Mouse (Mus musculus) liver, adult 2 months (tissue): Measurements from ENCODE around the gene Serpina3m. TPM values are rescaled to one million over a fixed set of nuclear protein-coding genes. Genes with fewer than 3 reads are reported as not detected.
A peak's percentile ranks its signal among the peaks of the same experiment; 100 is the strongest.

Source experiments
- DNase-seq: peaks from one replicate; pipeline ENCODE4 v3.0.0-alpha.2; 2011; ENCODE audit warnings: low read depth, low spot score; ENCODE audit errors: extremely low read depth
- H3K27ac ChIP-seq: fragments of 200-500 bp; replicated peaks from 2 replicates; pipeline ENCODE4 v1.5.1; 2012; ENCODE audit warnings: low read depth, mild to moderate bottlenecking, control low read depth, inconsistent platforms, low read length; ENCODE audit not compliant: insufficient read depth
- H3K27me3 ChIP-seq: fragments of 200-500 bp; 2 replicates; pipeline ENCODE4 v1.6.1; 2012; ENCODE audit warnings: mild to moderate bottlenecking, moderate library complexity, low read length, inconsistent platforms; ENCODE audit not compliant: control insufficient read depth, insufficient read depth
- H3K36me3 ChIP-seq: fragments of 200-500 bp; 2 replicates; pipeline ENCODE4 v1.6.1; 2012; ENCODE audit warnings: low read length, inconsistent platforms; ENCODE audit not compliant: control insufficient read depth, insufficient read depth
- H3K4me1 ChIP-seq: fragments of 200-500 bp; 2 replicates; pipeline ENCODE4 v1.6.1; 2011; ENCODE audit warnings: low read length; ENCODE audit not compliant: control insufficient read depth, insufficient read depth
- H3K4me3 ChIP-seq: fragments of 200-500 bp; 2 replicates; pipeline ENCODE4 v1.5.1; 2011; ENCODE audit warnings: low read depth, mild to moderate bottlenecking, control low read depth, low read length, moderate library complexity; ENCODE audit not compliant: insufficient read depth
- H3K79me2 ChIP-seq: fragments of 200-500 bp; 2 replicates; pipeline ENCODE4 v1.6.1; 2012; ENCODE audit warnings: inconsistent platforms, mild to moderate bottlenecking, low read length, moderate library complexity; ENCODE audit not compliant: control insufficient read depth, insufficient read depth
- H3K9ac ChIP-seq: fragments of 200-500 bp; 2 replicates; pipeline ENCODE4 v1.6.1; 2012; ENCODE audit warnings: low read depth, mild to moderate bottlenecking, control low read depth, inconsistent platforms, low read length
- CTCF ChIP-seq: fragments of 200-500 bp; IDR thresholded peaks from 2 replicates; pipeline ENCODE4 v1.5.1; 2011; ENCODE audit warnings: low read depth, low read length, control low read depth
- POLR2A ChIP-seq: fragments of 200-500 bp; IDR thresholded peaks from 2 replicates; pipeline ENCODE4 v1.6.1; 2011; ENCODE audit warnings: low read length, control low read depth; ENCODE audit not compliant: insufficient read depth; ENCODE audit errors: extremely low read depth
- WGBS: fragments of 180-500 bp; shearing (Covaris S2); methylation state at CpG from one replicate; pipeline ENCODE4 v1.1.7; 2018; 5-methylcytosine and 5-hydroxymethylcytosine counted together
- polyA plus RNA-seq: library from polyadenylated mRNA; depleted of rRNA; stranded (reverse); fragments of >200 nt; gene quantifications from 2 replicates; pipeline ENCODE4 v1.2.3, GENCODE M21; 2012
- total RNA-seq: library from RNA; depleted of rRNA; stranded (reverse); fragments of >200 nt; gene quantifications from 2 replicates; pipeline ENCODE4 v1.2.3, GENCODE M21; 2014

Serpina3m gene
- total and polyA plus RNA-seq, 2 experiments = 260 to 783 TPM

- Histone ChIP-seq H3K4me1 (peaks cover 5% of the 10 kb centered on the region; the same call in 1 of the 2 replicates), H3K27me3 (no peaks in the 10 kb centered on the region), H3K9ac (peak overlapping the region; percentile 19; the same call in 1 of the 2 replicates), H3K27ac (no peak overlapping the region), H3K79me2 (no peaks in the 10 kb centered on the region), H3K4me3 (no peak overlapping the region), H3K36me3 (peaks cover 4% of the 10 kb centered on the region; the same call in 1 of the 2 replicates)
- peak; percentile 91 for TF ChIP-seq CTCF
- no peak for TF ChIP-seq POLR2A
- 19% methylated on average over 15 of the region's 17 CpGs for WGBS
- peak; percentile 57 for DNase-seq
These were observed 80.3 kb downstream of the Serpina3m start for GRCm38 (mm10) chr12:104418340-104419135.

GRCm38 (mm10) chr12:104419136-104419462 is 80.8 kb downstream of the Serpina3m start:
- DNase-seq = no peak
- WGBS = 21% methylated on average over 2 of the region's 2 CpGs

GRCm38 (mm10) chr12:104422615-104423392 is 84.5 kb downstream of the Serpina3m start:
- DNase-seq = no peak
- no peaks in the 10 kb centered on the region for H3K36me3 ChIP-seq
- 65% methylated on average over 11 of the region's 11 CpGs for WGBS
- TF ChIP-seq POLR2A (no peak), CTCF (no peak)
- no peaks in the 10 kb centered on the region for H3K79me2 ChIP-seq
- 0 out of 2 replicates have a peak, but pooled peaks cover 3% of the 10 kb centered on the region for H3K27me3 ChIP-seq
- no peak overlapping the region for H3K27ac ChIP-seq
- no peak overlapping the region for H3K9ac ChIP-seq
- peaks cover 5% of the 10 kb centered on the region; the same call in 1 of the 2 replicates for H3K4me1 ChIP-seq
- H3K4me3 ChIP-seq = no peak overlapping the region

More at GRCm38 (mm10) chr12:104419136-104419462, 80.8 kb downstream of the Serpina3m start:
- Histone ChIP-seq H3K9ac (no peak overlapping the region), H3K4me1 (peaks cover 5% of the 10 kb centered on the region; the same call in 1 of the 2 replicates), H3K36me3 (peaks cover 2% of the 10 kb centered on the region; the same call in 1 of the 2 replicates), H3K79me2 (no peaks in the 10 kb centered on the region), H3K27ac (no peak overlapping the region), H3K4me3 (no peak overlapping the region), H3K27me3 (no peaks in the 10 kb centered on the region)
- TF ChIP-seq CTCF = peak; percentile 74
- TF ChIP-seq POLR2A = no peak

GRCm38 (mm10) chr12:104425591-104425990 is 87.3 kb downstream of the Serpina3m start:
- 81% methylated on average over 3 of the region's 3 CpGs for WGBS
- 0 out of 2 replicates have a peak, but pooled peaks cover 2% of the 10 kb centered on the region for H3K4me1 ChIP-seq
- H3K4me3 ChIP-seq = no peak overlapping the region
- no peaks in the 10 kb centered on the region for H3K36me3 ChIP-seq
- no peak overlapping the region for H3K27ac ChIP-seq
- H3K9ac ChIP-seq = no peak overlapping the region
- H3K27me3 ChIP-seq = 0 out of 2 replicates have a peak, but pooled peaks cover 3% of the 10 kb centered on the region
- DNase-seq = no peak
- no peaks in the 10 kb centered on the region for H3K79me2 ChIP-seq
- TF ChIP-seq CTCF (no peak), POLR2A (no peak)

- no peak overlapping the region for H3K9ac ChIP-seq
- H3K79me2 ChIP-seq = no peaks in the 10 kb centered on the region
- no peak overlapping the region for H3K4me3 ChIP-seq
- H3K36me3 ChIP-seq = no peaks in the 10 kb centered on the region
- 3% methylated on average over 7 of the region's 7 CpGs for WGBS
- 0 out of 2 replicates have a peak, but pooled peaks cover 3% of the 10 kb centered on the region for H3K27me3 ChIP-seq
- no peak overlapping the region for H3K27ac ChIP-seq
- TF ChIP-seq CTCF (peak; percentile 89), POLR2A (no peak)
- DNase-seq = peak; percentile 38
- 0 out of 2 replicates have a peak, but pooled peaks cover under 1% of the 10 kb centered on the region for H3K4me1 ChIP-seq
These were observed 88.6 kb downstream of the Serpina3m start for GRCm38 (mm10) chr12:104426915-104427314.
